In genomic region chr5:146681512-146681911, GRCm38 (mm10) we compare ENCODE assay signal across 13 mouse cellular contexts.
DNase-seq lines count a peak whose midpoint lies in the region; ATAC-seq and TF ChIP-seq lines count a peak whose summit lies in the region.
"Had no signal": no experiment of that assay in that cellular context is flagged by ENCODE, and none has a peak within 500 bp of the region (broad histone marks: within the 10 kb centered on the region; RNA-seq: fewer than 3 reads in every experiment).

No protein-coding gene starts in this region.

- H3K36me3 ChIP-seq in hindbrain, postnatal 0 days (ENCODE audit: insufficient read depth, low read length) = no peaks in the 10 kb centered on the region
- H3K36me3 ChIP-seq: limb, embryonic 13.5 days had no signal

- no peak overlapping the region for H3K4me2 ChIP-seq in hindbrain, postnatal 0 days (ENCODE audit: low read depth, low read length)
- H3K4me2 ChIP-seq: hindbrain, embryonic 14.5 days; limb, embryonic 13.5 days had no signal

- no peak for TF ChIP-seq CTCF in hindbrain, postnatal 0 days (IDR thresholded peaks at IDR 0.05; ENCODE audit: low read depth)

- peak; percentile 67 to 73 for ATAC-seq in hematopoietic stem cell, adult 5-6 weeks (replicated peaks in 1 of 2; ENCODE audit: insufficient read depth in 1 of 2, low FRiP score in 2 of 2, low TSS enrichment in 1 of 2, low read depth in 1 of 2, poor library complexity in 2 of 2, severe bottlenecking in 2 of 2)
- ATAC-seq in hindbrain, postnatal 0 days = no peak
- ATAC-seq in frontal cortex, adult (ENCODE audit: low TSS enrichment) = no peak

- no peaks in the 10 kb centered on the region for H3K27me3 ChIP-seq in hindbrain, postnatal 0 days (ENCODE audit: insufficient read depth, low read length)

- no peaks in the 10 kb centered on the region for H3K9me3 ChIP-seq in hindbrain, postnatal 0 days (ENCODE audit: low read length)
- H3K9me3 ChIP-seq: limb, embryonic 13.5 days; megakaryocyte, embryonic 14.5 days had no signal

- WGBS in hindbrain, postnatal 0 days = 83% methylated on average over 9 of the region's 9 CpGs

- DNase-seq in heart, adult 11 months = peak; percentile 96
- DNase-seq in heart, postnatal 25 days (ENCODE audit: low spot score) = no peak
- peak; percentile 90 to 92 for DNase-seq in B cell, adult 2 months
- peak; percentile 50 for DNase-seq in skeletal muscle tissue, adult 2 months (ENCODE audit: low read depth, low spot score)
- no peak for DNase-seq in hindbrain, postnatal 0 days (ENCODE audit: low spot score)
- DNase-seq in urinary bladder, adult 18-20 months (ENCODE audit: low spot score in 2 of 2) = no peak
- DNase-seq: kidney, postnatal 10 days; thymus, postnatal 14 days had no signal

- H3K27ac ChIP-seq in hindbrain, postnatal 0 days = no peak overlapping the region
- H3K27ac ChIP-seq: hindbrain, embryonic 14.5 days; limb, embryonic 13.5 days had no signal

- H3K9ac ChIP-seq in hindbrain, postnatal 0 days (replicated peaks; ENCODE audit: low read length) = no peak overlapping the region
- H3K9ac ChIP-seq: hindbrain, embryonic 14.5 days; limb, embryonic 13.5 days had no signal

- peaks cover 6% of the 10 kb centered on the region; the same call in 1 of the 2 replicates for H3K4me1 ChIP-seq in hindbrain, postnatal 0 days (ENCODE audit: insufficient read depth, low read length)
- H3K4me1 ChIP-seq: limb, embryonic 13.5 days had no signal

- intact Hi-C loops in heart, postnatal 25 days (cut with DNase I) = no loop called here

- no peak overlapping the region for H3K4me3 ChIP-seq in hindbrain, postnatal 0 days (ENCODE audit: low read length)
- H3K4me3 ChIP-seq: limb, embryonic 13.5 days; megakaryocyte, embryonic 14.5 days had no signal

Comparison
In these comparisons a context has a peak if more than half of its experiments do, and no peak if none do; other contexts are left out.
1. DNase-seq: peak in heart, adult 11 months (single experiment), B cell, adult 2 months (2 of 2) and skeletal muscle tissue, adult 2 months (single experiment); none in heart, postnatal 25 days (single experiment), hindbrain, postnatal 0 days (single experiment) and urinary bladder, adult 18-20 months (0 of 2).
2. ATAC-seq: peak in hematopoietic stem cell, adult 5-6 weeks (2 of 2); none in hindbrain, postnatal 0 days (single experiment) and frontal cortex, adult (single experiment).